Mouse (Mus musculus) bone marrow, adult 2 months (tissue): Measurements from ENCODE around the gene Ppp1r9b. TPM values are rescaled to one million over a fixed set of nuclear protein-coding genes. Genes with fewer than 3 reads are reported as not detected.

Experiments
- H3K27ac ChIP-seq: fragments of 200-500 bp; 2 replicates; pipeline ENCODE4 v1.5.1; 2012; ENCODE audit warnings: low read depth, mild to moderate bottlenecking, control low read depth, inconsistent platforms, low read length; ENCODE audit not compliant: control insufficient read depth, poor library complexity, insufficient read depth
- H3K4me1 ChIP-seq: fragments of 200-500 bp; 2 replicates; pipeline ENCODE4 v1.6.1; 2011; ENCODE audit warnings: low read length; ENCODE audit not compliant: control insufficient read depth, insufficient read depth
- H3K4me3 ChIP-seq: fragments of 200-500 bp; replicated peaks from 2 replicates; pipeline ENCODE3; 2011; ENCODE audit warnings: mild to moderate bottlenecking, low read depth, low read length, control low read depth; ENCODE audit not compliant: control insufficient read depth
- CTCF ChIP-seq: fragments of 200-500 bp; IDR thresholded peaks from 2 replicates; pipeline ENCODE4 v1.5.1; 2011; ENCODE audit warnings: low read length, control low read depth; ENCODE audit not compliant: control insufficient read depth, insufficient read depth
- POLR2A ChIP-seq: fragments of 200-500 bp; IDR thresholded peaks from 2 replicates; pipeline ENCODE4 v1.6.1; 2011; ENCODE audit warnings: low read depth, mild to moderate bottlenecking, control low read depth, low read length, borderline replicate concordance; ENCODE audit not compliant: control insufficient read depth
- WGBS: fragments of 180-500 bp; shearing (Covaris S2); methylation state at CpG from one replicate; pipeline ENCODE4 v1.1.7; 2018; 5-methylcytosine and 5-hydroxymethylcytosine counted together
- polyA plus RNA-seq: library from polyadenylated mRNA; stranded (reverse); fragments of >200 nt; gene quantifications from 2 replicates; pipeline ENCODE4 v1.2.4, GENCODE M21; 2011; ENCODE audit warnings: low replicate concordance; ENCODE audit not compliant: missing spikeins, insufficient read depth, insufficient read length

The Ppp1r9b gene
- polyA plus RNA-seq, 1 experiment, result 73.2 TPM

GRCm38 (mm10) chr11:94971895-94972615, 18.8 kb upstream of the Ppp1r9b start:
- H3K4me3 ChIP-seq, result no peak overlapping the region
- no peak for TF ChIP-seq CTCF
- WGBS, result 54% methylated on average over 16 of the region's 16 CpGs
- H3K4me1 ChIP-seq, result no peaks in the 10 kb centered on the region
- H3K27ac ChIP-seq, result no peak overlapping the region

GRCm38 (mm10) chr11:94972887-94973286, 17.9 kb upstream of the Ppp1r9b start:
- Histone ChIP-seq H3K4me1 (no peaks in the 10 kb centered on the region), H3K27ac (no peak overlapping the region), H3K4me3 (no peak overlapping the region)
- WGBS, result 87% methylated on average over 5 of the region's 5 CpGs
- no peak for TF ChIP-seq CTCF
- no peak for TF ChIP-seq POLR2A

GRCm38 (mm10) chr11:94973313-94973712, 17.5 kb upstream of the Ppp1r9b start:
- no peak for TF ChIP-seq POLR2A
- TF ChIP-seq CTCF, result no peak
- 82% methylated on average over 4 of the region's 4 CpGs for WGBS
- Histone ChIP-seq H3K4me3 (no peak overlapping the region), H3K27ac (no peak overlapping the region), H3K4me1 (no peaks in the 10 kb centered on the region)

DNA sequence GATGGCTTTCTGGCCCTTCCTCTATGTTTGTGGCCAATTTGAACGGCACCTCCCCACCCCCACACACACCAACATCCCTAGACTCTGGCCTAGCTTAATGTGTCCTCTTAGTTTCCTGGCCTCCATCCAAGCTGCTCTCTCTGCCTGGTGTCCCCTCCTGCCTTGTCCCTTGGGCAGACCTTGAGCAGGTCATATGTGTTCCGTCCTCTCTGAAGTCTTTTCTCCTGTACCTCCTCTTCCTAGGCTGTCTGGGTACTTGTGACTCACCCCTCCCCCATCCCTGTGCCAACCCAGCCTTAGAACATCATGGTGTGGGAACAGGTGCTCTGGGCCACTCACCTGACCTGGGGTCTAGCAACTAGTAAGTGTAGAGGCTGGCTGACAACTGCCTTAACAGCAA, 15.9 kb upstream of the Ppp1r9b start:
- TF ChIP-seq CTCF (no peak), POLR2A (no peak)
- no peak overlapping the region for H3K27ac ChIP-seq
- H3K4me1 ChIP-seq, result no peaks in the 10 kb centered on the region
- 78% methylated on average over 2 of the region's 2 CpGs for WGBS
- H3K4me3 ChIP-seq, result no peak overlapping the region

- 78% methylated on average over 5 of the region's 5 CpGs for WGBS
- TF ChIP-seq CTCF, result no peak
- TF ChIP-seq POLR2A, result no peak
- no peaks in the 10 kb centered on the region for H3K4me1 ChIP-seq
- H3K4me3 ChIP-seq, result no peak within 1 kb of the TSS
- H3K27ac ChIP-seq, result no peak within 1 kb of the TSS
Observed at GRCm38 (mm10) chr11:94976199-94976598, 14.6 kb upstream of the Ppp1r9b start, which contains the start of gene Sgca. TSS of gene Sgca (minus strand) at chr11:94976327.

DNA sequence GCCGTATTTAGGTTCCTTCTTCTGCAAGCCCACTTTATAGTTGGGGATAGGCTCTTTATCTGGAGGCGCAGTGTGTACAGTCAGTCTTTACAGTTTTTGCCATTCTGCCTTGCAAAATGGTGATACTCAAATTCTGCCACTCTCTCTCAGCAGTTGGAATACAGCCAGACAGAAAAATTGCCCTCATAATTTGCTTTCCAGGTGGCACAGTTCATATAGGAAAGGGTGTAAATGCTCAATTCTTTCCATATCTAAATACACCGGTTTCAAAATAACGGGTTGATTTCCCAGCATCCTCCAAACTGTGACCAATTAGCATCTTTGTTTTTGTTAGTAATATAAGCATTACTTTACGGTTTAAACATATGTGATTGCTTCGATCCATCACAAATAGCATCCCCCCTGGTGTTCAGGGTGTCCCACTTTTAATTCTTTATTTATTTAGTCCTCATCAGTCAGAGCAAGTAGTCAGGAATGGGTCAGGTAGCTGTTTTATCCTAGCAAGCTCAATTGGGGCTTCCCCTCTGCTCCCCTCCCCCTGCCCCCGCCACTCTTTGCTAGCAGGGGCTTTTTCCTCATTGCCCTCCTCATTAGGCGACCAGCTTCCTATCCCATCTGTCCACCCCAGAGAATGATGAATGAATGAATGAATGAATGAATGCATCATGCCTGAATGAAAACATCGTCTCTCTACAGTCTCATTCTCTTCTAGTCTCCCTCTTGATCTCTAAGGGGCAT, 12.5 kb upstream of the Ppp1r9b start:
- H3K4me3 ChIP-seq, result no peak overlapping the region
- WGBS, result 46% methylated on average over 9 of the region's 9 CpGs
- H3K27ac ChIP-seq, result no peak overlapping the region
- TF ChIP-seq POLR2A (no peak), CTCF (no peak)
- H3K4me1 ChIP-seq, result no peaks in the 10 kb centered on the region

- H3K4me3 ChIP-seq, result peak overlapping the region; percentile 31
- WGBS, result under 1% methylated on average over 20 of the region's 20 CpGs
- no peaks in the 10 kb centered on the region for H3K4me1 ChIP-seq
- H3K27ac ChIP-seq, result no peak overlapping the region
- TF ChIP-seq CTCF (peak; percentile 98), POLR2A (peak; percentile 57; the same call in 1 of the 2 replicates)
Observed at GRCm38 (mm10) chr11:94978947-94979346, 11.9 kb upstream of the Ppp1r9b start.

DNA sequence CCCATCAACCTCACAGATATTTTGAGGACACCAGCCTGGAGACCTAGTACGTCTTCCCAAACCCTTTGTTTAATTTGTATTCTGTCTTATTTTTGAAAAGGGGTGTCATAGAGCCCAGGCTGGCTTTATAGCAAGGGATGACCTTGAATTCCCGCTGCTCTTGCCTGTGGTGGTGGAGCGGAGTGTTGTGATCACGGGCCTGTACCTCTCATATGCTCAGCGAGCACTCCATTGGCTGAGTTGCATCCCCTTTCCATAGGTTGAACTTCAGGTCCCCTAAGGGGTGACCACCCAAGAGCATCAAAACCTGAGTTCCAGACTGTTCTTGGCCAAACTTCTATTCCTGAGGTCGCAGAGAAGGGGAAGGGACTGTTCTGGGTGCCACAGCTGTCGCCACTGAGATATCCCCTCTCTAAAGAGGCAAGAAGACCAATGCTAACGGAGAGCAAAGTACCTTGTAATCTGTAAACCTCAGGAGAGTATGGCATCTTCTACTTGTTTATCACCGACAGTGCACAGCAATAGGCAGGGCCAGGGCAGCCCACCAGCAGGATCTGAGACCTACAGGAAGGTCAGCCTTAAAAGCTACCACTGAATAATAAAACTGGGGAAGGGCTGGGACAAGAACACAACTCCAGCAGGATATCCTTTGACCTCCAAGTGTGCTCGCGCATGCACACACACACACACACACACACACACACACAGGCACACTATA, 11.2 kb upstream of the Ppp1r9b start:
- WGBS, result 68% methylated on average over 11 of the region's 11 CpGs
- Histone ChIP-seq H3K4me1 (no peaks in the 10 kb centered on the region; the same call in 1 of the 2 replicates), H3K4me3 (no peak overlapping the region), H3K27ac (peak overlapping the region; percentile 28; the same call in 1 of the 2 replicates)
- no peak for TF ChIP-seq POLR2A
- no peak for TF ChIP-seq CTCF
